In the genomic region with DNA sequence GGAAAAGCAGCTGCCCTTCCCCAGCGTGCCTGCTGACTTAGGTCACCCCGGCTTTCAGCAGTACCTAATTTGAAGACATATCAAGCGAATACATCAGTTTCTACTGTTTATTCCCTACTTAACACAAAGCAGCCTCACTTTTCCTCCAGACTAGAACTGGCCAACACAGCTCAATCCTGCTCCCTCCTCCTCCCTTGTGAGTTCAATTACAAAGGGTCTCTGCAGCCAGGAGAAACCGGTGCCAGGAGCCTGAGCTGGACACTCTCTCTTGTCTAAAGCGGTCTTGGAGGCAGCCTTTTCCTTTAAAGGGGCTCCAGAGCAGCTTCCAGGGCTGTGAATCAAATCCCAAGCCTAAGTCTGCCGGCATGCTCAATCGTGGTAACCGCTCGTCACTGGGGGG, we compare ENCODE assay signal across 18 mouse cellular contexts. TPM values are rescaled to one million over a fixed set of nuclear protein-coding genes. Genes with fewer than 3 reads are reported as not detected.
DNase-seq lines count a peak whose midpoint lies in the region; ATAC-seq and TF ChIP-seq lines count a peak whose summit lies in the region.
"Had no signal": no experiment of that assay in that cellular context is flagged by ENCODE, and none has a peak within 500 bp of the region (broad histone marks: within the 10 kb centered on the region; RNA-seq: fewer than 3 reads in every experiment).

No protein-coding gene starts in this region.

- ATAC-seq in forebrain, postnatal 0 days: peak; percentile 38; the same call in 1 of the 2 replicates
- ATAC-seq in forebrain, embryonic 16.5 days: no peak
- no peak for ATAC-seq in liver, postnatal 0 days
- ATAC-seq: forebrain, embryonic 15.5 days; intestine, embryonic 16.5 days had no signal

- no peaks in the 10 kb centered on the region for H3K79me2 ChIP-seq in liver, adult 2 months (ENCODE audit: control insufficient read depth, insufficient read depth, low read length)

- no peak for TF ChIP-seq POLR2A in liver, adult 2 months (IDR thresholded peaks at IDR 0.05; ENCODE audit: extremely low read depth, insufficient read depth, low read length)

- no peak overlapping the region for H3K9ac ChIP-seq in forebrain, postnatal 0 days
- no peak overlapping the region for H3K9ac ChIP-seq in forebrain, embryonic 16.5 days (replicated peaks; ENCODE audit: low read depth, low read length)
- H3K9ac ChIP-seq in liver, adult 2 months (ENCODE audit: low read depth, low read length): no peak overlapping the region
- no peak overlapping the region for H3K9ac ChIP-seq in liver, postnatal 0 days (replicated peaks)
- H3K9ac ChIP-seq: forebrain, embryonic 15.5 days; heart, embryonic 12.5 days; hindbrain, embryonic 12.5 days had no signal

- 80% methylated on average over 9 of the region's 9 CpGs for WGBS in forebrain, postnatal 0 days
- WGBS in forebrain, embryonic 16.5 days: 83% methylated on average over 9 of the region's 9 CpGs
- WGBS in liver, adult 2 months: 93% methylated on average over 9 of the region's 9 CpGs
- WGBS in liver, postnatal 0 days (ENCODE audit: insufficient replicate concordance): 81% methylated on average over 9 of the region's 9 CpGs

- no peak overlapping the region for H3K27ac ChIP-seq in forebrain, postnatal 0 days (ENCODE audit: low read depth, low read length)
- no peak overlapping the region for H3K27ac ChIP-seq in forebrain, embryonic 16.5 days (ENCODE audit: low read length)
- peak overlapping the region; percentile 70; the same call in 1 of the 2 replicates for H3K27ac ChIP-seq in liver, adult 2 months (replicated peaks; ENCODE audit: insufficient read depth, low read depth, low read length)
- no peak overlapping the region for H3K27ac ChIP-seq in liver, postnatal 0 days (ENCODE audit: low read depth)
- H3K27ac ChIP-seq: forebrain, embryonic 15.5 days; hindbrain, embryonic 12.5 days had no signal

- H3K27me3 ChIP-seq in forebrain, postnatal 0 days (ENCODE audit: insufficient read depth, low read length): no peaks in the 10 kb centered on the region
- no peaks in the 10 kb centered on the region for H3K27me3 ChIP-seq in forebrain, embryonic 16.5 days (replicated peaks; ENCODE audit: control insufficient read depth, insufficient read depth, low read length)
- H3K27me3 ChIP-seq in liver, adult 2 months (ENCODE audit: control insufficient read depth, insufficient read depth, low read length): no peaks in the 10 kb centered on the region
- no peaks in the 10 kb centered on the region for H3K27me3 ChIP-seq in liver, postnatal 0 days (ENCODE audit: insufficient read depth, low read length)
- H3K27me3 ChIP-seq: forebrain, embryonic 15.5 days; heart, embryonic 12.5 days; hindbrain, embryonic 12.5 days had no signal

- no peak for DNase-seq in forebrain, postnatal 0 days
- DNase-seq in heart, adult 11 months: peak; percentile 87
- no peak for DNase-seq in heart, adult 9 months (ENCODE audit: low spot score in 2 of 2)
- no peak for DNase-seq in liver, adult 2 months (ENCODE audit: extremely low read depth, low read depth, low spot score)
- no peak for DNase-seq in liver, postnatal 0 days
- DNase-seq in cerebellum, adult 11 months: no peak
- DNase-seq: adrenal gland, postnatal 10 days; cerebellum, adult 18-20 months; cerebellum, adult 9-11 months; cerebellum, postnatal 36 days; gastrocnemius, postnatal 25 days; heart, adult 18-20 months; kidney, adult 2 months had no signal

- H3K4me1 ChIP-seq in forebrain, postnatal 0 days (ENCODE audit: insufficient read depth): no peaks in the 10 kb centered on the region
- H3K4me1 ChIP-seq in forebrain, embryonic 16.5 days (replicated peaks; ENCODE audit: control insufficient read depth, insufficient read depth, low read length): no peaks in the 10 kb centered on the region
- H3K4me1 ChIP-seq in liver, adult 2 months (ENCODE audit: control insufficient read depth, insufficient read depth, low read length): peaks cover 37% of the 10 kb centered on the region
- H3K4me1 ChIP-seq in liver, postnatal 0 days (ENCODE audit: insufficient read depth): no peaks in the 10 kb centered on the region
- H3K4me1 ChIP-seq: forebrain, embryonic 15.5 days; heart, embryonic 12.5 days; hindbrain, embryonic 12.5 days had no signal

- no peak overlapping the region for H3K4me2 ChIP-seq in forebrain, postnatal 0 days (ENCODE audit: low read depth)
- H3K4me2 ChIP-seq in forebrain, embryonic 16.5 days (ENCODE audit: low read length): no peak overlapping the region
- no peak overlapping the region for H3K4me2 ChIP-seq in liver, postnatal 0 days (ENCODE audit: low read depth, low read length)
- H3K4me2 ChIP-seq: forebrain, embryonic 15.5 days; heart, embryonic 12.5 days; hindbrain, embryonic 12.5 days had no signal

- no peaks in the 10 kb centered on the region for H3K36me3 ChIP-seq in forebrain, postnatal 0 days (ENCODE audit: insufficient read depth)
- no peaks in the 10 kb centered on the region for H3K36me3 ChIP-seq in forebrain, embryonic 16.5 days (ENCODE audit: control insufficient read depth, insufficient read depth)
- no peaks in the 10 kb centered on the region for H3K36me3 ChIP-seq in liver, adult 2 months (ENCODE audit: control insufficient read depth, insufficient read depth, low read length)
- no peaks in the 10 kb centered on the region for H3K36me3 ChIP-seq in liver, postnatal 0 days (replicated peaks; ENCODE audit: insufficient read depth, low read length)
- H3K36me3 ChIP-seq: forebrain, embryonic 15.5 days; heart, embryonic 12.5 days; hindbrain, embryonic 12.5 days had no signal

- no peak for TF ChIP-seq CTCF in forebrain, postnatal 0 days (IDR thresholded peaks at IDR 0.05; ENCODE audit: low read depth)
- TF ChIP-seq CTCF in liver, adult 2 months (IDR thresholded peaks at IDR 0.05; ENCODE audit: low read depth, low read length): no peak
- no peak for TF ChIP-seq CTCF in liver, postnatal 0 days (IDR thresholded peaks at IDR 0.05; ENCODE audit: low read depth)

- no peak overlapping the region for H3K4me3 ChIP-seq in forebrain, postnatal 0 days (ENCODE audit: low read depth, low read length)
- no peak overlapping the region for H3K4me3 ChIP-seq in forebrain, embryonic 16.5 days (replicated peaks; ENCODE audit: low read length)
- no peak overlapping the region for H3K4me3 ChIP-seq in liver, adult 2 months (ENCODE audit: insufficient read depth, low read depth, low read length)
- H3K4me3 ChIP-seq in liver, postnatal 0 days (ENCODE audit: low read depth, low read length): no peak overlapping the region
- H3K4me3 ChIP-seq: forebrain, embryonic 15.5 days; heart, embryonic 12.5 days; hindbrain, embryonic 12.5 days had no signal

- H3K9me3 ChIP-seq in forebrain, postnatal 0 days (ENCODE audit: low read length): no peaks in the 10 kb centered on the region
- no peaks in the 10 kb centered on the region for H3K9me3 ChIP-seq in forebrain, embryonic 16.5 days (ENCODE audit: control insufficient read depth, low read length)
- H3K9me3 ChIP-seq in liver, postnatal 0 days (ENCODE audit: low read length): no peaks in the 10 kb centered on the region
- H3K9me3 ChIP-seq: forebrain, embryonic 15.5 days; heart, embryonic 12.5 days; hindbrain, embryonic 12.5 days had no signal

- TF ChIP-seq EP300 in liver, postnatal 0 days (IDR thresholded peaks at IDR 0.05; ENCODE audit: low read depth): no peak

RNA-seq across cellular contexts. Expression of gene Ostc, which starts 27.1 kb away (rescaled TPM):
- total RNA-seq in forebrain, postnatal 0 days (2014; rRNA removed): 118 and 146 TPM in 2 replicates
- polyA plus RNA-seq in forebrain, postnatal 0 days (2015; fragmentation: Nextera tagmentation; extraction: Ambion mirVana): 186 and 197 TPM in 2 replicates
- 235 and 243 TPM in 2 replicates for polyA plus RNA-seq in forebrain, embryonic 16.5 days (2015; fragmentation: Nextera tagmentation; extraction: Ambion mirVana)
- total RNA-seq in liver, adult 2 months (2014; rRNA removed): 130 and 135 TPM in 2 replicates
- polyA plus RNA-seq in liver, adult 2 months (2012; rRNA removed): 42.9 and 49.5 TPM in 2 replicates
- polyA plus RNA-seq in liver, postnatal 0 days (2015; fragmentation: Nextera tagmentation; extraction: Ambion mirVana): 171 and 178 TPM in 2 replicates

RNA-seq across cellular contexts. Expression of gene Rpl34, which starts 48.0 kb away (rescaled TPM):
- total RNA-seq in forebrain, postnatal 0 days (2014; rRNA removed): 609 and 774 TPM in 2 replicates
- polyA plus RNA-seq in forebrain, postnatal 0 days (2015; fragmentation: Nextera tagmentation; extraction: Ambion mirVana): 566 and 750 TPM in 2 replicates
- 526 and 528 TPM in 2 replicates for polyA plus RNA-seq in forebrain, embryonic 16.5 days (2015; fragmentation: Nextera tagmentation; extraction: Ambion mirVana)
- 688 and 745 TPM in 2 replicates for total RNA-seq in liver, adult 2 months (2014; rRNA removed)
- polyA plus RNA-seq in liver, adult 2 months (2012; rRNA removed): 420 and 499 TPM in 2 replicates
- 539 and 549 TPM in 2 replicates for polyA plus RNA-seq in liver, postnatal 0 days (2015; fragmentation: Nextera tagmentation; extraction: Ambion mirVana)
